Mouse (Mus musculus) ES-Bruce4 (cell line): ENCODE results near the gene Pcbp4.

ENCODE experiments used
- CTCF ChIP-seq: IDR thresholded peaks from one replicate; pipeline ENCODE4 v1.8.1; 2011; ENCODE audit warnings: low read depth, low read length
- EP300 ChIP-seq: IDR thresholded peaks from 2 replicates; pipeline ENCODE4 v1.6.1; 2011; ENCODE audit warnings: low read depth, low read length; ENCODE audit not compliant: insufficient read depth

DNA sequence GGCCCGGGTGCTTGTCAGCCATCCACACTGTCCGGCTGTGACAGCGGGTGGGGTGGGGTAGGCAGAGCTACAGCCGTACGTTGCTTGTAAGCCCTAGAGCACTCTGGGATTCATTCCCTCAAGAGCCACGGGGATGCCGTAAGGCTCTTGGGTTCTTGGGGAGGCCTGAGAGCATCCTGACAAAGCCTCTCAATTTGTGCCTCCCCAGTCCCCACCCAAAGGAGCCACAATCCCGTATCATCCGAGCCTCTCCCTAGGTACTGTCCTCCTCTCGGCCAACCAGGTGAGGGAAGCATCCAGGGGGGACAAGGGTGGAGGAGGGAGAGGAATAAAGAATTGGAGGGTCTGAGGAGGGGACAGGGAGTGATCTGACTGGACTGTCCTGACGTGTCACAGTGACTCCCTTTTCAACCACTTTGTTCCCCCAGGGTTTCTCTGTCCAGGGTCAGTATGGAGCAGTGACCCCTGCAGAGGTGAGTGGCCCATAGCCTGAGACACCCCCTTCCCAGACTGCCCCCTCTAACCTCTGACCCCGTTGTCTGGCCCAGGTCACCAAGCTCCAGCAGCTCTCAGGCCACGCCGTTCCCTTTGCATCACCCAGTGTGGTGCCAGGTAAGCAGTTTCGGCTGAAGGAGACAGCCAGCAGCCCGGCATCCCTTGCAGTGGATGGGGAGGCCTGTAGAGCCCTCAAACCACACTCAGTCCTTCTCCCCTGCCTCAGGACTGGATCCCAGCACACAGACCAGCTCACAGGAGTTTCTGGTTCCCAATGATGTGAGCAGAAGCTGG lies 8.7 kb downstream of the Pcbp4 start:
- TF ChIP-seq EP300 (no peak), CTCF (no peak)
